Mouse (Mus musculus): Measurements from ENCODE around the gene Trcg1.

Gene Trcg1

DNA sequence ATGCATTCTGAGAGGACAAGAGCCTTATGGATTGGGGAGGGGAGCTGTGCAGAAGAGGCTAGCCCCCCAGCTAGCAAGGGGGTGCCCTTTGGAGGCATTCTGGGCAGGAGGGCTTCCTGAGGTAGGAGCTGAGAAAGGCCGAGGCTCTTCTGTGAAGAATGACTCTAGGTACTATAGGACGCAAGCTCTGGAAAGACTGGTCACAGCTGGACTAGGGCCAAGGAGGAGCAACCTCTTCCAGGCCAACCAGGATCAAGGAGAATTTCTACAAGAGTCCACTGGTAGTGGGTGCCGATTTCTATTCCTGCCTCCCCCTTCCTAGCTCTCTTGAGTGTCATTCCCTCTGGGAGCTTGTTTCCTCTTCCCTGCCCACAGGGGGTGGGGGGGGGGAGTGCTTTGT, 46.3 kb downstream of the Trcg1 start:
- TF ChIP-seq NANOG (IDR thresholded peaks at IDR 0.05; ENCODE audit: borderline replicate concordance, low read length) (no peak), CTCF (conservative IDR thresholded peaks at IDR 0.05; ENCODE audit: low read length) (no peak), POU5F1 (IDR thresholded peaks at IDR 0.05; ENCODE audit: borderline replicate concordance, low read length) (no peak)
- no peak overlapping the region for H3K4me3 ChIP-seq (replicated peaks; ENCODE audit: low read length)
- peaks cover 23% of the 10 kb centered on the region for H3K27me3 ChIP-seq (ENCODE audit: insufficient read depth, low read length)
- H3K9me3 ChIP-seq (ENCODE audit: low read length) = no peaks in the 10 kb centered on the region
- H3K4me1 ChIP-seq (replicated peaks; ENCODE audit: low read depth, low read length) = peaks cover 53% of the 10 kb centered on the region
- H3K36me3 ChIP-seq (ENCODE audit: insufficient read depth, low read length) = no peaks in the 10 kb centered on the region

GRCm38 (mm10) chr9:57283311-57283710, 47.0 kb downstream of the Trcg1 start:
- no peak overlapping the region for H3K4me3 ChIP-seq (replicated peaks; ENCODE audit: low read length)
- no peaks in the 10 kb centered on the region for H3K36me3 ChIP-seq (ENCODE audit: insufficient read depth, low read length)
- peaks cover 47% of the 10 kb centered on the region for H3K4me1 ChIP-seq (replicated peaks; ENCODE audit: low read depth, low read length)
- H3K9me3 ChIP-seq (ENCODE audit: low read length) = no peaks in the 10 kb centered on the region
- TF ChIP-seq CTCF (conservative IDR thresholded peaks at IDR 0.05; ENCODE audit: low read length) (no peak), NANOG (IDR thresholded peaks at IDR 0.05; ENCODE audit: borderline replicate concordance, low read length) (no peak), POU5F1 (IDR thresholded peaks at IDR 0.05; ENCODE audit: borderline replicate concordance, low read length) (no peak)
- H3K27me3 ChIP-seq (ENCODE audit: insufficient read depth, low read length) = peaks cover 23% of the 10 kb centered on the region

- no peak overlapping the region for H3K4me3 ChIP-seq (replicated peaks; ENCODE audit: low read length)
- H3K27me3 ChIP-seq (ENCODE audit: insufficient read depth, low read length) = 0 out of 2 replicates have a peak, but pooled peaks cover 7% of the 10 kb centered on the region
- TF ChIP-seq NANOG (IDR thresholded peaks at IDR 0.05; ENCODE audit: borderline replicate concordance, low read length) (no peak), CTCF (conservative IDR thresholded peaks at IDR 0.05; ENCODE audit: low read length) (no peak), POU5F1 (IDR thresholded peaks at IDR 0.05; ENCODE audit: borderline replicate concordance, low read length) (no peak)
Observed at GRCm38 (mm10) chr9:57287183-57287582, 50.8 kb downstream of the Trcg1 start.

DNA sequence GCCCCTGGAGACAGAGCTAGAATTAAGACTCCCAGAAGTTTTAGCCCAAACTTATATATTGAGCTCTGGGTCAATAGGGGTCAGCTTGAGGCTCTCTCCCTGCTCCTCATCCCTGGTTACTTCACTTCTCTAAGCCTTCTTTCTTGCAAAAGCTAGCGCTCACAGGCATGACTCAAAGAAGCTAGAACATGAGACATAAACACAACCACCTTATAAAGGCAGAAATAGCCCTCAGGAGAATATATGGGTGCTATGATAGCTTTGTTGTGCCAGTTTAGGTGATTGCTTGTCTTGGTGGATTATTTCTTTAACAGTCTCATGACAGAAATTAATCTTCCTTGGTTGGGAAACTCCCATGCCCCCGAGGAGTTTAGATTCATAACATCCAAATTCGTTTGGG, 58.5 kb downstream of the Trcg1 start:
- TF ChIP-seq POU5F1 (IDR thresholded peaks at IDR 0.05; ENCODE audit: borderline replicate concordance, low read length) (no peak), CTCF (conservative IDR thresholded peaks at IDR 0.05; ENCODE audit: low read length) (no peak), NANOG (IDR thresholded peaks at IDR 0.05; ENCODE audit: borderline replicate concordance, low read length) (no peak)
- Histone ChIP-seq H3K36me3 (ENCODE audit: insufficient read depth, low read length) (no peaks in the 10 kb centered on the region), H3K4me1 (replicated peaks; ENCODE audit: low read depth, low read length) (peaks cover 16% of the 10 kb centered on the region), H3K9me3 (ENCODE audit: low read length) (peaks cover 6% of the 10 kb centered on the region; the same call in 1 of the 2 replicates), H3K27me3 (ENCODE audit: insufficient read depth, low read length) (no peaks in the 10 kb centered on the region), H3K4me3 (replicated peaks; ENCODE audit: low read length) (no peak overlapping the region)

More at GRCm38 (mm10) chr9:57287183-57287582, 50.8 kb downstream of the Trcg1 start:
- Histone ChIP-seq H3K9me3 (ENCODE audit: low read length) (no peaks in the 10 kb centered on the region), H3K4me1 (replicated peaks; ENCODE audit: low read depth, low read length) (peaks cover 13% of the 10 kb centered on the region), H3K36me3 (ENCODE audit: insufficient read depth, low read length) (no peaks in the 10 kb centered on the region)

GRCm38 (mm10) chr9:57295666-57296065, 59.3 kb downstream of the Trcg1 start:
- no peak overlapping the region for H3K4me3 ChIP-seq (replicated peaks; ENCODE audit: low read length)
- H3K9me3 ChIP-seq (ENCODE audit: low read length) = peaks cover 6% of the 10 kb centered on the region; the same call in 1 of the 2 replicates
- no peaks in the 10 kb centered on the region for H3K27me3 ChIP-seq (ENCODE audit: insufficient read depth, low read length)
- H3K36me3 ChIP-seq (ENCODE audit: insufficient read depth, low read length) = no peaks in the 10 kb centered on the region
- peaks cover 16% of the 10 kb centered on the region for H3K4me1 ChIP-seq (replicated peaks; ENCODE audit: low read depth, low read length)
- TF ChIP-seq NANOG (IDR thresholded peaks at IDR 0.05; ENCODE audit: borderline replicate concordance, low read length) (no peak), POU5F1 (IDR thresholded peaks at IDR 0.05; ENCODE audit: borderline replicate concordance, low read length) (no peak), CTCF (conservative IDR thresholded peaks at IDR 0.05; ENCODE audit: low read length) (no peak)

- H3K36me3 ChIP-seq (ENCODE audit: insufficient read depth, low read length) = no peaks in the 10 kb centered on the region
Observed at GRCm38 (mm10) chr9:57296277-57296676, 59.9 kb downstream of the Trcg1 start.

DNA sequence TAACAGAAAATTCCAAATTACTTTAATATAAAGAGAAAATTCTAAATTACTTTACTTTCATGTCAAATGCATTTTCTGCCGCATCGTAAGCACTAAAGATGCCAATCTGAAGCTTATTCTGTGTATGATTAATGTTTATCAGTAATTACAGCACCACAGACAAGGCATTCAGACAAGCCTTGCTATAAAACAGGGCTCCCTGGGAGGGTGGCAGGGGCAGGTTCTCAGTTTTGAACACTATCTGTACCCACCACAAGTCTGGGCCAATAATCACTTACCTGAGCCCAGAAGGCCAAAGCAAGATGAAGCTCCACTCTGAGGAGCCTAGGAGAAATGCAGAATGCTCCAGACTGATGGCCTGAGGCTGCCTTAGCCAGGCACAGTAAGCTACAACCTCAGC, 61.6 kb downstream of the Trcg1 start:
- no peaks in the 10 kb centered on the region for H3K36me3 ChIP-seq (ENCODE audit: insufficient read depth, low read length)
- TF ChIP-seq NANOG (IDR thresholded peaks at IDR 0.05; ENCODE audit: borderline replicate concordance, low read length) = no peak
- no peak for TF ChIP-seq POU5F1 (IDR thresholded peaks at IDR 0.05; ENCODE audit: borderline replicate concordance, low read length)
- no peak for TF ChIP-seq CTCF (conservative IDR thresholded peaks at IDR 0.05; ENCODE audit: low read length)

More at GRCm38 (mm10) chr9:57296277-57296676, 59.9 kb downstream of the Trcg1 start:
- no peak for TF ChIP-seq POU5F1 (IDR thresholded peaks at IDR 0.05; ENCODE audit: borderline replicate concordance, low read length)
- Histone ChIP-seq H3K9me3 (ENCODE audit: low read length) (peaks cover 6% of the 10 kb centered on the region; the same call in 1 of the 2 replicates), H3K4me1 (replicated peaks; ENCODE audit: low read depth, low read length) (peaks cover 16% of the 10 kb centered on the region), H3K27me3 (ENCODE audit: insufficient read depth, low read length) (no peaks in the 10 kb centered on the region), H3K4me3 (replicated peaks; ENCODE audit: low read length) (peak overlapping the region; percentile 27; the same call in 1 of the 2 replicates)

More for the DNA sequence above, 61.6 kb downstream of the Trcg1 start:
- Histone ChIP-seq H3K9me3 (ENCODE audit: low read length) (peaks cover 5% of the 10 kb centered on the region; the same call in 1 of the 2 replicates), H3K27me3 (ENCODE audit: insufficient read depth, low read length) (no peaks in the 10 kb centered on the region), H3K4me3 (replicated peaks; ENCODE audit: low read length) (no peak overlapping the region), H3K4me1 (replicated peaks; ENCODE audit: low read depth, low read length) (peaks cover 23% of the 10 kb centered on the region)

All from E14TG2a.4 (cell line).